Mouse (Mus musculus) kidney, adult 2 months (tissue): ENCODE data around the gene Rarb.

Experiments used
- CTCF ChIP-seq: fragments of 200-500 bp; conservative IDR thresholded peaks from 2 replicates; pipeline ENCODE4 v1.5.1; 2011; ENCODE audit warnings: low read depth, mild to moderate bottlenecking, control low read depth, low read length, moderate library complexity, mixed read lengths; ENCODE audit not compliant: insufficient read depth, insufficient read length
- POLR2A ChIP-seq: fragments of 200-500 bp; IDR thresholded peaks from one replicate; pipeline ENCODE4 v1.6.1; 2011; ENCODE audit warnings: low read depth, low read length, control low read depth

DNA sequence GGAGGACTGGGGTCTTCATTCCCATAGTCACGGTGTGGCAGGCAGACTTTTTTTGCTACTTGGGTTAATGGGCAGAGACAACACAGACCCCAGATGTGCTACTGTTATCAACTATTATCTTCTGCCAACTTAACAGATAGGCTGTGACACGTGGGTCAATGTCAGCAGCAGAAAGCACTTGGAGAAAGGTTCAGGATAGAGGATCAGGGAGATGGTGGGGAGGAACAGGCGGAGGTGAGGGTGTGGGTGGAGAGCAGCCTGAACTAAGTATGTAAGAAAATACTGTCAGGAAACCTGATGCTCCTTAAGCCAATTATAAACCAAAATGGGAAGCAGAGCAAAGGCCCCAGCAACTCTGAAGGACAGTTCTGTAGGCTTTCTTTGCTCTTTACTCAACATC is 101.1 kb downstream of the Rarb start:
- TF ChIP-seq CTCF (no peak), POLR2A (no peak)
